Mouse (Mus musculus) stomach, postnatal 0 days (tissue): ENCODE measurements around the gene Pawr. TPM values are rescaled to one million over a fixed set of nuclear protein-coding genes. Genes with fewer than 3 reads are reported as not detected.

ENCODE experiments used
- ATAC-seq: fragments of 200-750 bp; cut with Nextera tagmentation; 2 replicates; pipeline ENCODE4 v1.8.0; 2017; ENCODE audit not compliant: low FRiP score, low TSS enrichment
- DNase-seq: peaks from one replicate; pipeline ENCODE4 v3.0.0-alpha.2; 2016; ENCODE audit warnings: low spot score
- H3K27ac ChIP-seq: fragments of 300-500 bp; sonication (generic); replicated peaks from 2 replicates; pipeline ENCODE4 v1.5.1; 2014; ENCODE audit warnings: mild to moderate bottlenecking, control low read depth
- H3K27me3 ChIP-seq: fragments of 300-500 bp; sonication (generic); 2 replicates; pipeline ENCODE4 v1.6.1; 2014; ENCODE audit warnings: low read length; ENCODE audit not compliant: control insufficient read depth, insufficient read depth
- H3K36me3 ChIP-seq: fragments of 300-500 bp; sonication (generic); 2 replicates; pipeline ENCODE4 v1.6.1; 2014; ENCODE audit warnings: low read length, mixed read lengths; ENCODE audit not compliant: control insufficient read depth, insufficient read depth
- H3K4me1 ChIP-seq: fragments of 300-500 bp; sonication (generic); replicated peaks from 2 replicates; pipeline ENCODE4 v1.6.1; 2014; ENCODE audit warnings: antibody characterized with exemption; ENCODE audit not compliant: control insufficient read depth, insufficient read depth
- H3K4me2 ChIP-seq: fragments of 300-500 bp; sonication (generic); replicated peaks from 2 replicates; pipeline ENCODE4 v1.6.1; 2014; ENCODE audit warnings: low read depth, mild to moderate bottlenecking, control low read depth, moderate library complexity
- H3K4me3 ChIP-seq: fragments of 300-500 bp; sonication (generic); 2 replicates; pipeline ENCODE4 v1.5.1; 2014; ENCODE audit warnings: low read depth, low read length, control low read depth
- H3K9ac ChIP-seq: fragments of 300-500 bp; sonication (generic); 2 replicates; pipeline ENCODE4 v1.6.1; 2014; ENCODE audit warnings: mild to moderate bottlenecking, low read length, control low read depth, mixed read lengths
- H3K9me3 ChIP-seq: fragments of 300-500 bp; sonication (generic); 2 replicates; pipeline ENCODE4 v1.6.1; 2016; ENCODE audit warnings: low read length; ENCODE audit not compliant: control insufficient read depth
- CTCF ChIP-seq: IDR thresholded peaks from 2 replicates; pipeline ENCODE4 v1.5.1; 2016; ENCODE audit warnings: antibody characterized with exemption, low read depth, mild to moderate bottlenecking, moderate library complexity
- EP300 ChIP-seq: optimal IDR thresholded peaks from 2 replicates; pipeline ENCODE3; 2016; ENCODE audit warnings: antibody characterized with exemption
- WGBS: fragments of 180-500 bp; shearing (Covaris S2); extraction: QIAGEN DNeasy Blood & Tissue Kit; methylation state at CpG from one replicate; pipeline ENCODE4 v1.1.7; 2014; 5-methylcytosine and 5-hydroxymethylcytosine counted together
- polyA plus RNA-seq: library from polyadenylated mRNA; unstranded; fragments of >200 nt; fragmentation: Nextera tagmentation; extraction: Ambion mirVana; gene quantifications from 2 replicates; pipeline ENCODE4 v1.2.1, GENCODE M21; 2015

The Pawr gene
- polyA plus RNA-seq, 1 experiment from 2014 or later, result 14.7 TPM

DNA sequence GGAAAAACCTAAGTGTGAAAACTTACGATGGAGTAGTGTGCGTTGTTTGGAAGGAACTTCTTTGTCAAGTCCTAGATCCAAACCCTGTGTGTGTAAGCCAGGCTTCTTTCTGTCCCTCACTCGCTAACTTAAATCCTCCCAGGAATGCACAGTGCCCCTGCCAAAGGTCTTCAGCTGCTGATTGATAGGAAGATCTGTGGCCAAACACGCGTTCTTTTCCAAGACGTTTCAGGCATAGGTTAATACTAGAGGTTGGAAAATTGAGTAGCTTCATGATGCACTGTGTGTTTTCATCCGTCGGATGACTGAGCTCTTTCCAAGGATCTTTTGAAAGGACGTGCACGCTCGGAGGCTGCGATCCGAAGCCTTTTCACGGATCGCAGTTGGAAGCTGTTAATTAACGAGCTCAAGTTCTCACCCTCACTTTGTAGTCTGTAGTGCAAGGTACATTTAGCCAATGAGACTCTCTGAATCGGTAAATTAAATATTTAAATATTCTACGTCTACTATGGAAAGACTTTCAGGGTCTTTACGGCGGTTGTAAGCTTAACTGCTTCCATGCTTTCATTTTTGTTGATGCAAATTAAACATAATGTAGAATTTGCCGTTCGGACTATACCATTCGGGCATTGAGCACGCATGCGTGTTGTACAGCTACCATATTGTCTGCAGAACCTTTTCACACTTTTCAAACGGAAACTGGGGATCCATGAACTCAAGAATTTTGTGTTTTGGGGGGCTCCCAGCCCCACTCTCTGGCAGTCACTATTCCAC lies 33.2 kb downstream of the Pawr start:
- Histone ChIP-seq H3K4me3 (no peak overlapping the region), H3K9me3 (0 out of 2 replicates have a peak, but pooled peaks cover 3% of the 10 kb centered on the region), H3K9ac (no peak overlapping the region), H3K36me3 (no peaks in the 10 kb centered on the region), H3K4me2 (no peak overlapping the region), H3K27ac (no peak overlapping the region), H3K4me1 (no peaks in the 10 kb centered on the region), H3K27me3 (no peaks in the 10 kb centered on the region)
- no peak for ATAC-seq
- DNase-seq, result no peak
- TF ChIP-seq EP300 (no peak), CTCF (no peak)
- WGBS, result 90% methylated on average over 26 of the region's 26 CpGs

GRCm38 (mm10) chr10:108366251-108366650 lies 34.3 kb downstream of the Pawr start:
- Histone ChIP-seq H3K9me3 (0 out of 2 replicates have a peak, but pooled peaks cover 3% of the 10 kb centered on the region), H3K9ac (no peak overlapping the region), H3K4me1 (no peaks in the 10 kb centered on the region), H3K4me2 (no peak overlapping the region), H3K27ac (no peak overlapping the region), H3K27me3 (no peaks in the 10 kb centered on the region), H3K36me3 (no peaks in the 10 kb centered on the region), H3K4me3 (no peak overlapping the region)
- WGBS, result 96% methylated on average over 5 of the region's 5 CpGs
- TF ChIP-seq CTCF (no peak), EP300 (no peak)
- DNase-seq (no peak), ATAC-seq (no peak)

GRCm38 (mm10) chr10:108368358-108368757 lies 36.4 kb downstream of the Pawr start:
- WGBS, result 78% methylated on average over 6 of the region's 6 CpGs
- H3K4me1 ChIP-seq, result no peaks in the 10 kb centered on the region
- peak; percentile 80; the same call in 1 of the 2 replicates for ATAC-seq
- no peak overlapping the region for H3K4me2 ChIP-seq
- DNase-seq, result peak; percentile 57
- no peaks in the 10 kb centered on the region for H3K27me3 ChIP-seq
- H3K9ac ChIP-seq, result no peak overlapping the region
- no peak overlapping the region for H3K27ac ChIP-seq
- no peaks in the 10 kb centered on the region for H3K36me3 ChIP-seq
- no peak for TF ChIP-seq EP300
- TF ChIP-seq CTCF, result no peak
- H3K4me3 ChIP-seq, result no peak overlapping the region
- H3K9me3 ChIP-seq, result 0 out of 2 replicates have a peak, but pooled peaks cover 3% of the 10 kb centered on the region

- Histone ChIP-seq H3K9me3 (no peaks in the 10 kb centered on the region), H3K27me3 (no peaks in the 10 kb centered on the region), H3K27ac (no peak overlapping the region), H3K4me3 (no peak overlapping the region), H3K36me3 (no peaks in the 10 kb centered on the region), H3K4me1 (no peaks in the 10 kb centered on the region), H3K4me2 (no peak overlapping the region), H3K9ac (no peak overlapping the region)
- 42% methylated on average over 7 of the region's 7 CpGs for WGBS
- TF ChIP-seq CTCF, result no peak
- TF ChIP-seq EP300, result no peak
- no peak for DNase-seq
- ATAC-seq, result 0 out of 2 replicates have a peak, but pooled peaks have one; percentile 33
These were observed 40.3 kb downstream of the Pawr start for GRCm38 (mm10) chr10:108372258-108372657.

DNA sequence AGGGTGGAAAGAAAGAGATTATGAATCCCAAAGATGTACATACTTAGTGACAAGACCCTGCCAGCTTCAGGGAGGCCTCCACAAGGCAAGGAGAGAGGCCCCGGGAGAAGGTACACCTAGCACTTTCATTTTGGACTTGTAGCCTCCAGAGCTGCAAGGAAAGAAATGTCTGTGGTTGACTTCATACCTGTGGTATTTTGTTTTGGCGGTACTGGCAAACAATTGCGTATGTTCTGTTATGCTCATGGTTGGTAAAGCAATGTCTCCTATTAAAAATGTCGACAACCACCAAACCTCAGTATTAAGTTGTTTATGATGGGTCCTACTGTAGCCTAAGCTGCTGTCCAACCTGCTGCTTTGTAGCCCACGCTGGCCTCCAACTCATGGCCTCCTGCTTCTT lies 40.9 kb downstream of the Pawr start:
- DNase-seq, result no peak
- Histone ChIP-seq H3K27me3 (no peaks in the 10 kb centered on the region), H3K36me3 (no peaks in the 10 kb centered on the region), H3K4me3 (no peak overlapping the region), H3K9ac (no peak overlapping the region), H3K27ac (no peak overlapping the region), H3K9me3 (no peaks in the 10 kb centered on the region), H3K4me1 (no peaks in the 10 kb centered on the region), H3K4me2 (no peak overlapping the region)
- ATAC-seq, result no peak
- WGBS, result 83% methylated on average over 5 of the region's 5 CpGs
- no peak for TF ChIP-seq EP300
- no peak for TF ChIP-seq CTCF

GRCm38 (mm10) chr10:108375796-108376195 lies 43.9 kb downstream of the Pawr start:
- ATAC-seq, result no peak
- Histone ChIP-seq H3K27me3 (no peaks in the 10 kb centered on the region), H3K9ac (no peak overlapping the region), H3K4me2 (no peak overlapping the region), H3K9me3 (no peaks in the 10 kb centered on the region), H3K4me1 (no peaks in the 10 kb centered on the region), H3K4me3 (no peak overlapping the region), H3K36me3 (no peaks in the 10 kb centered on the region), H3K27ac (no peak overlapping the region)
- no peak for TF ChIP-seq EP300
- no peak for TF ChIP-seq CTCF
- WGBS, result 87% methylated on average over 8 of the region's 8 CpGs
- no peak for DNase-seq
